Mouse (Mus musculus) ES-Bruce4 (cell line): Measurements from ENCODE around the gene Gpr171.
"Not testable (repeated sequence)": the region's sequence is repeated elsewhere in the genome, so short reads cannot be mapped to it uniquely, and the experiment has no call there.

Source experiments
- CTCF ChIP-seq: IDR thresholded peaks from one replicate; pipeline ENCODE4 v1.8.1; 2011; ENCODE audit warnings: low read depth, low read length
- EP300 ChIP-seq: IDR thresholded peaks from 2 replicates; pipeline ENCODE4 v1.6.1; 2011; ENCODE audit warnings: low read depth, low read length; ENCODE audit not compliant: insufficient read depth
- POLR2A ChIP-seq: IDR thresholded peaks from one replicate; pipeline ENCODE4 v1.8.1; 2011; ENCODE audit warnings: low read length; ENCODE audit not compliant: insufficient read depth

GRCm38 (mm10) chr3:59140941-59141340 is 39.3 kb upstream of the Gpr171 start:
- TF ChIP-seq POLR2A, CTCF, EP300: not testable (repeated sequence)
